Mouse (Mus musculus) heart, embryonic 15.5 days (tissue): Measurements from ENCODE around the gene Dennd2a. TPM values are rescaled to one million over a fixed set of nuclear protein-coding genes. Genes with fewer than 3 reads are reported as not detected.

Experiments used
- polyA plus RNA-seq: library from polyadenylated mRNA; unstranded; fragments of >200 nt; fragmentation: Nextera tagmentation; extraction: Ambion mirVana; gene quantifications from 2 replicates; pipeline ENCODE4 v1.2.1, GENCODE M21; 2015

Gene Dennd2a
- polyA plus RNA-seq, 1 experiment from 2014 or later: 11.9 TPM

Other genes with a start within 250 kb of the Dennd2a start
- gene Slc37a3, start 180.2 kb downstream of the Dennd2a start, polyA plus RNA-seq: 27.5 and 32.5 TPM in 2 replicates
- 0.50 and 1.4 TPM in 2 replicates for gene Rab19, start 176.7 kb downstream of the Dennd2a start, polyA plus RNA-seq
- 126 and 128 TPM in 2 replicates for gene Mkrn1, start 137.4 kb downstream of the Dennd2a start, polyA plus RNA-seq
- 18.4 and 18.9 TPM in 2 replicates for gene Adck2, start 16.0 kb upstream of the Dennd2a start, polyA plus RNA-seq
- 2.0 TPM in 1 of 2 replicates, not detected in the other for gene Gm42420, start 27.9 kb upstream of the Dennd2a start, polyA plus RNA-seq
- gene Ndufb2, start 34.7 kb upstream of the Dennd2a start, polyA plus RNA-seq: 546 and 708 TPM in 2 replicates
- 8.7 and 11.0 TPM in 2 replicates for gene Braf, start 167.6 kb upstream of the Dennd2a start, polyA plus RNA-seq